Mouse (Mus musculus): ENCODE measurements around the gene Med6.

DNA sequence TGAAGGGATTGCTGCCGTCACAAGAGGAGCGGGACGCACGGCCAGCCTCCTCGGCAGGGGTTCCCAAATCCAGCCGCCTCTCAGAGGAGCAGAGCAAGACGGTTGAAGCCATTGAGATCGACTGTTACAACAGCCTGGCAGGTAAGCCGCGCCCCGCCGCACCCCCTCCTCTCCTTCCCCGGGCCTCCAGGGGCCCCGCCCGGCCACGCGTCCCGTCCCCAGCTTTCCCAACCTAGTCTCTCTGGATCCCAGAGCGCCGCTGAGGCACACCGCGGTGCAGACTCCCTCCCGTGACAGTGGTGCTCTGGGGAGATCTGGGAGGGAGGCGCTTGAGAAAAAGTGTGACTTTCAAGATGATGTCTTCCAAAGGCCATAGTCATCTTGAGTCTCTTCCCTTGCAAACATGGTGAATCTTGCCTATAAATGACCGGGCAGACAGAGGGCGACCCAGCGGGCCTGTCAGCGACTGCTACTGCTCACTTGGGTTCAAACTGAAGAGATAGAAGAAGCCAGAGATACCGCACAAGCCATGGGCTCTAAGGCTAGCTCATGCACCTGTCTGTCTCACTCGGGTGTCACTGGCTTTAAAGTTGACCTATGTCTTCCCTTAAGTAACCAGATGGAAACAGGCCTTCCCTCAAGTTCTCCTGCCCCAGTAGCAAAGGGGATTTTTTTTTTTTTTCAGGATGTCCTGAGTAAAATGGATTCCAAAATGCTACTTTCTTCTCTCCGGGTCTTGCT, 37.0 kb upstream of the Med6 start:
- TF ChIP-seq CTCF (IDR thresholded peaks at IDR 0.05; ENCODE audit: extremely low read depth, insufficient read depth, insufficient read length, insufficient replicate concordance) (no peak), POLR2A (IDR thresholded peaks at IDR 0.05; ENCODE audit: low read depth, low read length) (no peak)

Data from spleen, adult 2 months (tissue).